ENCODE assay signal across 18 mouse cellular contexts in the genomic region with DNA sequence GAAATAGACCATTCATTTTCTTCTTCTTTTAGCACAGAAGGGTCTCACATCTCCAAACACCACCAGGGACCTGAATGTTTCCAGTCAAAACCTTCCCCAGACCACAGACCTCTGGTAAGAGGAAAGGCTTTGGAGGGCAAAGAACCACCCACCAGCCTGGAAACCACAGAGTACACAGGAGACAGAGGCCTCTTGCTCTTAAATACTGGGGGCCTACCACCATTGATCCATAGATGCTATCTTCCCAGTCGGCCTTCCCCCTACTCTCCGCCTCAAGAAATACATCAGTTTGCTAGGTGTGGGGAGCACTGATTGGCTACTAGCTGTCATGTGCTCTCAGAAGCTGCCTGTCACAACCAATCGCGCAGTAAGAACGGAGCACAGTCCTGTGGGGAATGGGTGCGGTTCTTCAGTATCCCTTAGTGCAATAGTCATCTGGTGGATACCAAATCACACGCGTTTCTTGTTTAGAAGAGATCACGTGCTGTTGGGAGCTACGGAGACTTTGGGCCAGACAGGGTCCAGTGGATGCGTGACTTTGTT.
A peak's percentile ranks its signal among the peaks of the same experiment; 100 is the strongest.
DNase-seq lines count a peak whose midpoint lies in the region; ATAC-seq and TF ChIP-seq lines count a peak whose summit lies in the region.
"Had no signal": no experiment of that assay in that cellular context is flagged by ENCODE, and none has a peak within 500 bp of the region (broad histone marks: within the 10 kb centered on the region; RNA-seq: fewer than 3 reads in every experiment).

No protein-coding gene starts in this region.

- H3K4me2 ChIP-seq in embryonic facial prominence, embryonic 15.5 days (replicated peaks), result no peak overlapping the region
- H3K4me2 ChIP-seq: midbrain, embryonic 12.5 days; stomach, embryonic 15.5 days had no signal

- WGBS in embryonic facial prominence, embryonic 15.5 days, result 80% methylated on average over 11 of the region's 11 CpGs

- H3K36me3 ChIP-seq in ES-E14 (ENCODE audit: control insufficient read depth, insufficient read depth, low read length, poor library complexity, severe bottlenecking), result no peaks in the 10 kb centered on the region
- H3K36me3 ChIP-seq in embryonic facial prominence, embryonic 15.5 days, result no peaks in the 10 kb centered on the region
- H3K36me3 ChIP-seq: G1E; midbrain, embryonic 12.5 days; stomach, embryonic 15.5 days had no signal

- no peak overlapping the region for H3K27ac ChIP-seq in layer of hippocampus, adult 2 months
- H3K27ac ChIP-seq in ES-E14 (ENCODE audit: insufficient read depth, low read depth, low read length, poor library complexity, severe bottlenecking), result no peak overlapping the region
- H3K27ac ChIP-seq in embryonic facial prominence, embryonic 15.5 days (replicated peaks), result 0 out of 2 replicates have a peak overlapping the region, but pooled peaks have one; percentile 2
- H3K27ac ChIP-seq: hindbrain, postnatal 0 days; midbrain, embryonic 12.5 days; stomach, embryonic 15.5 days had no signal

- peak overlapping the region; percentile 36 for H3K4me3 ChIP-seq in layer of hippocampus, adult 2 months
- H3K4me3 ChIP-seq in ES-E14 (ENCODE audit: insufficient read depth in 1 of 2, low read depth in 1 of 2, low read length in 2 of 2, poor library complexity in 1 of 2, severe bottlenecking in 1 of 2), result peak overlapping the region; percentile 19 to 65
- no peak overlapping the region for H3K4me3 ChIP-seq in embryonic facial prominence, embryonic 15.5 days (replicated peaks)
- H3K4me3 ChIP-seq: midbrain, embryonic 12.5 days; stomach, embryonic 15.5 days had no signal

- no peak overlapping the region for H3K9ac ChIP-seq in ES-E14 (ENCODE audit: insufficient read depth, low read depth, low read length, poor library complexity, severe bottlenecking)
- H3K9ac ChIP-seq in embryonic facial prominence, embryonic 15.5 days, result no peak overlapping the region
- H3K9ac ChIP-seq: liver, postnatal 0 days; midbrain, embryonic 12.5 days; stomach, embryonic 15.5 days had no signal

- peaks cover 3 to 9% of the 10 kb centered on the region in 2 experiments; a peak in 1 of 4 replicates for H3K4me1 ChIP-seq in ES-E14 (ENCODE audit: control insufficient read depth in 2 of 2, insufficient read depth in 2 of 2, low read length in 2 of 2, poor library complexity in 1 of 2)
- H3K4me1 ChIP-seq in embryonic facial prominence, embryonic 15.5 days, result no peaks in the 10 kb centered on the region
- H3K4me1 ChIP-seq: stomach, embryonic 15.5 days had no signal

- peak; percentile 56 for DNase-seq in cerebellum, adult 9-11 months
- no peak for DNase-seq in layer of hippocampus, adult 2 months (ENCODE audit: low spot score in 2 of 2)
- no peak for DNase-seq in layer of hippocampus, adult 9-11 months
- peak; percentile 49 for DNase-seq in ES-E14 (ENCODE audit: low read depth, low spot score)
- DNase-seq in kidney, adult 8-10 months, result no peak
- no peak for DNase-seq in embryo, embryonic 9.5 days (ENCODE audit: extremely low spot score)
- DNase-seq: adrenal gland, postnatal 36 days; kidney, adult 2 months; kidney, postnatal 4 days; layer of hippocampus, postnatal 36 days; left cerebral cortex, postnatal 4 days; liver, postnatal 0 days had no signal

- TF ChIP-seq CTCF in layer of hippocampus, adult 2 months (conservative IDR thresholded peaks at IDR 0.05), result no peak

- in situ Hi-C loops in ES-E14 (cut with MboI; ENCODE audit: low sequenced_read_pairs in 2 of 2, unreplicated experiment in 2 of 2), result no loop called here

- H3K9me3 ChIP-seq in ES-E14 (ENCODE audit: control insufficient read depth, insufficient read depth, low read depth, low read length), result no peaks in the 10 kb centered on the region
- no peaks in the 10 kb centered on the region for H3K9me3 ChIP-seq in embryonic facial prominence, embryonic 15.5 days (replicated peaks)
- H3K9me3 ChIP-seq: midbrain, embryonic 12.5 days; stomach, embryonic 15.5 days had no signal

- no peaks in the 10 kb centered on the region for H3K27me3 ChIP-seq in embryonic facial prominence, embryonic 15.5 days
- H3K27me3 ChIP-seq: midbrain, embryonic 12.5 days; stomach, embryonic 15.5 days had no signal

- no peak for ATAC-seq in cerebellum, adult (ENCODE audit: insufficient number of reproducible peaks, low FRiP score, low TSS enrichment)
- ATAC-seq in embryonic facial prominence, embryonic 15.5 days (ENCODE audit: insufficient number of reproducible peaks, low FRiP score, low TSS enrichment, low read depth), result no peak
- ATAC-seq: hindbrain, postnatal 0 days; liver, postnatal 0 days had no signal

TF ChIP-seq in ES-E14, 5 proteins besides CTCF, POLR2A, EP300 and RAD21:
- TF ChIP-seq HCFC1 (IDR thresholded peaks at IDR 0.05; ENCODE audit: borderline replicate concordance, insufficient read depth, low read length) (no peak), MAFK (IDR thresholded peaks at IDR 0.05; ENCODE audit: insufficient read depth, low read depth, low read length) (no peak), ZNF384 (IDR thresholded peaks at IDR 0.05; ENCODE audit: low read depth, low read length) (no peak), CHD2 (IDR thresholded peaks at IDR 0.05; ENCODE audit: low read depth, low read length) (peak; percentile 56; the same call in 1 of the 2 replicates)

Comparison
In these comparisons a context has a peak if more than half of its experiments do, and no peak if none do; other contexts are left out.
1. DNase-seq: peak in cerebellum, adult 9-11 months (single experiment) and ES-E14 (single experiment); none in layer of hippocampus, adult 2 months (0 of 2), layer of hippocampus, adult 9-11 months (single experiment), kidney, adult 8-10 months (0 of 2) and embryo, embryonic 9.5 days (single experiment).